Mouse (Mus musculus): ENCODE results near the gene Sox11. TPM values are rescaled to one million over a fixed set of nuclear protein-coding genes. Genes with fewer than 3 reads are reported as not detected.

Gene Sox11
- polyA plus RNA-seq, 1 experiment from 2014 or later, result 179 TPM

- no peak overlapping the region for H3K9ac ChIP-seq (ENCODE audit: low read depth, low read length)
- no peak overlapping the region for H3K27ac ChIP-seq (ENCODE audit: low read depth, low read length)
- no peak overlapping the region for H3K4me3 ChIP-seq (ENCODE audit: low read length)
- no peaks in the 10 kb centered on the region for H3K27me3 ChIP-seq (replicated peaks; ENCODE audit: control insufficient read depth, insufficient read depth, low read length)
- no peaks in the 10 kb centered on the region for H3K9me3 ChIP-seq (ENCODE audit: control insufficient read depth, low read length)
- 18% methylated on average over 9 of the region's 9 CpGs for WGBS
- 0 out of 2 replicates have a peak, but pooled peaks have one; percentile 24 for ATAC-seq
- 0 out of 2 replicates have a peak overlapping the region, but pooled peaks have one; percentile 5 for H3K4me2 ChIP-seq (ENCODE audit: low read length)
- peaks cover 4% of the 10 kb centered on the region for H3K4me1 ChIP-seq (ENCODE audit: control insufficient read depth, insufficient read depth, low read depth, low read length)
- no peaks in the 10 kb centered on the region for H3K36me3 ChIP-seq (ENCODE audit: control insufficient read depth, insufficient read depth, low read length)
Observed at GRCm38 (mm10) chr12:27311854-27312466, 30.4 kb downstream of the Sox11 start.

GRCm38 (mm10) chr12:27311316-27311832 is 31.0 kb downstream of the Sox11 start:
- H3K36me3 ChIP-seq (ENCODE audit: control insufficient read depth, insufficient read depth, low read length), result no peaks in the 10 kb centered on the region
- H3K4me1 ChIP-seq (ENCODE audit: control insufficient read depth, insufficient read depth, low read depth, low read length), result peaks cover 4% of the 10 kb centered on the region
- no peak overlapping the region for H3K4me2 ChIP-seq (ENCODE audit: low read length)
- H3K9me3 ChIP-seq (ENCODE audit: control insufficient read depth, low read length), result no peaks in the 10 kb centered on the region
- ATAC-seq, result no peak
- H3K27me3 ChIP-seq (replicated peaks; ENCODE audit: control insufficient read depth, insufficient read depth, low read length), result no peaks in the 10 kb centered on the region
- H3K27ac ChIP-seq (ENCODE audit: low read depth, low read length), result no peak overlapping the region
- no peak overlapping the region for H3K9ac ChIP-seq (ENCODE audit: low read depth, low read length)
- whole genome bisulfite sequencing, result 36% methylated on average over 5 of the region's 5 CpGs
- no peak overlapping the region for H3K4me3 ChIP-seq (ENCODE audit: low read length)

GRCm38 (mm10) chr12:27310703-27311102 is 31.7 kb downstream of the Sox11 start:
- WGBS, result 82% methylated on average over 13 of the region's 13 CpGs
- Histone ChIP-seq H3K4me2 (ENCODE audit: low read length) (no peak overlapping the region), H3K36me3 (ENCODE audit: control insufficient read depth, insufficient read depth, low read length) (no peaks in the 10 kb centered on the region), H3K4me1 (ENCODE audit: control insufficient read depth, insufficient read depth, low read depth, low read length) (peaks cover 4% of the 10 kb centered on the region), H3K27ac (ENCODE audit: low read depth, low read length) (no peak overlapping the region), H3K4me3 (ENCODE audit: low read length) (no peak overlapping the region), H3K9ac (ENCODE audit: low read depth, low read length) (no peak overlapping the region), H3K27me3 (replicated peaks; ENCODE audit: control insufficient read depth, insufficient read depth, low read length) (no peaks in the 10 kb centered on the region), H3K9me3 (ENCODE audit: control insufficient read depth, low read length) (no peaks in the 10 kb centered on the region)
- no peak for ATAC-seq

GRCm38 (mm10) chr12:27309969-27310368 is 32.4 kb downstream of the Sox11 start:
- Histone ChIP-seq H3K27me3 (replicated peaks; ENCODE audit: control insufficient read depth, insufficient read depth, low read length) (no peaks in the 10 kb centered on the region), H3K4me3 (ENCODE audit: low read length) (no peak overlapping the region), H3K36me3 (ENCODE audit: control insufficient read depth, insufficient read depth, low read length) (no peaks in the 10 kb centered on the region), H3K9ac (ENCODE audit: low read depth, low read length) (no peak overlapping the region), H3K4me2 (ENCODE audit: low read length) (no peak overlapping the region), H3K4me1 (ENCODE audit: control insufficient read depth, insufficient read depth, low read depth, low read length) (peaks cover 4% of the 10 kb centered on the region), H3K9me3 (ENCODE audit: control insufficient read depth, low read length) (no peaks in the 10 kb centered on the region), H3K27ac (ENCODE audit: low read depth, low read length) (no peak overlapping the region)
- ATAC-seq, result no peak
- 79% methylated on average over 6 of the region's 6 CpGs for WGBS

- H3K4me3 ChIP-seq (ENCODE audit: low read length), result no peak overlapping the region
- peak; percentile 30; the same call in 1 of the 2 replicates for ATAC-seq
- 44% methylated on average over 2 of the region's 2 CpGs for WGBS
- no peak overlapping the region for H3K9ac ChIP-seq (ENCODE audit: low read depth, low read length)
- H3K36me3 ChIP-seq (ENCODE audit: control insufficient read depth, insufficient read depth, low read length), result no peaks in the 10 kb centered on the region
- no peak overlapping the region for H3K4me2 ChIP-seq (ENCODE audit: low read length)
- H3K9me3 ChIP-seq (ENCODE audit: control insufficient read depth, low read length), result no peaks in the 10 kb centered on the region
- no peak overlapping the region for H3K27ac ChIP-seq (ENCODE audit: low read depth, low read length)
- H3K27me3 ChIP-seq (replicated peaks; ENCODE audit: control insufficient read depth, insufficient read depth, low read length), result no peaks in the 10 kb centered on the region
- H3K4me1 ChIP-seq (ENCODE audit: control insufficient read depth, insufficient read depth, low read depth, low read length), result no peaks in the 10 kb centered on the region
Observed at GRCm38 (mm10) chr12:27304713-27305437, 37.5 kb downstream of the Sox11 start.

GRCm38 (mm10) chr12:27303190-27303589 is 39.2 kb downstream of the Sox11 start:
- ATAC-seq, result no peak
- no peaks in the 10 kb centered on the region for H3K9me3 ChIP-seq (ENCODE audit: control insufficient read depth, low read length)
- H3K27ac ChIP-seq (ENCODE audit: low read depth, low read length), result no peak overlapping the region
- 81% methylated on average over 6 of the region's 6 CpGs for WGBS
- H3K9ac ChIP-seq (ENCODE audit: low read depth, low read length), result no peak overlapping the region
- H3K4me2 ChIP-seq (ENCODE audit: low read length), result no peak overlapping the region
- no peak overlapping the region for H3K4me3 ChIP-seq (ENCODE audit: low read length)
- H3K4me1 ChIP-seq (ENCODE audit: control insufficient read depth, insufficient read depth, low read depth, low read length), result no peaks in the 10 kb centered on the region
- H3K27me3 ChIP-seq (replicated peaks; ENCODE audit: control insufficient read depth, insufficient read depth, low read length), result no peaks in the 10 kb centered on the region
- no peaks in the 10 kb centered on the region for H3K36me3 ChIP-seq (ENCODE audit: control insufficient read depth, insufficient read depth, low read length)

GRCm38 (mm10) chr12:27298721-27299120 is 43.7 kb downstream of the Sox11 start:
- no peaks in the 10 kb centered on the region for H3K36me3 ChIP-seq (ENCODE audit: control insufficient read depth, insufficient read depth, low read length)
- WGBS, result 69% methylated on average over 3 of the region's 3 CpGs
- ATAC-seq, result no peak
- H3K4me1 ChIP-seq (ENCODE audit: control insufficient read depth, insufficient read depth, low read depth, low read length), result peaks cover 5% of the 10 kb centered on the region; the same call in 1 of the 2 replicates
- H3K4me3 ChIP-seq (ENCODE audit: low read length), result no peak overlapping the region
- H3K27ac ChIP-seq (ENCODE audit: low read depth, low read length), result no peak overlapping the region
- no peak overlapping the region for H3K4me2 ChIP-seq (ENCODE audit: low read length)
- no peak overlapping the region for H3K9ac ChIP-seq (ENCODE audit: low read depth, low read length)
- no peaks in the 10 kb centered on the region for H3K9me3 ChIP-seq (ENCODE audit: control insufficient read depth, low read length)
- no peaks in the 10 kb centered on the region for H3K27me3 ChIP-seq (replicated peaks; ENCODE audit: control insufficient read depth, insufficient read depth, low read length)

- H3K27ac ChIP-seq (ENCODE audit: low read depth, low read length), result 0 out of 2 replicates have a peak overlapping the region, but pooled peaks have one; percentile 25
Observed at GRCm38 (mm10) chr12:27294191-27294590, 48.2 kb downstream of the Sox11 start.

GRCm38 (mm10) chr12:27293736-27294135 is 48.6 kb downstream of the Sox11 start:
- ATAC-seq, result no peak
- H3K4me2 ChIP-seq (ENCODE audit: low read length), result no peak overlapping the region
- no peaks in the 10 kb centered on the region for H3K27me3 ChIP-seq (replicated peaks; ENCODE audit: control insufficient read depth, insufficient read depth, low read length)
- H3K4me3 ChIP-seq (ENCODE audit: low read length), result no peak overlapping the region
- WGBS, result 48% methylated on average over 10 of the region's 10 CpGs
- peaks cover 5% of the 10 kb centered on the region; the same call in 1 of the 2 replicates for H3K4me1 ChIP-seq (ENCODE audit: control insufficient read depth, insufficient read depth, low read depth, low read length)
- no peak overlapping the region for H3K9ac ChIP-seq (ENCODE audit: low read depth, low read length)
- no peaks in the 10 kb centered on the region for H3K9me3 ChIP-seq (ENCODE audit: control insufficient read depth, low read length)
- H3K36me3 ChIP-seq (ENCODE audit: control insufficient read depth, insufficient read depth, low read length), result no peaks in the 10 kb centered on the region
- H3K27ac ChIP-seq (ENCODE audit: low read depth, low read length), result no peak overlapping the region

More at GRCm38 (mm10) chr12:27294191-27294590, 48.2 kb downstream of the Sox11 start:
- H3K4me2 ChIP-seq (ENCODE audit: low read length), result no peak overlapping the region
- no peaks in the 10 kb centered on the region for H3K27me3 ChIP-seq (replicated peaks; ENCODE audit: control insufficient read depth, insufficient read depth, low read length)
- no peak for ATAC-seq
- H3K9ac ChIP-seq (ENCODE audit: low read depth, low read length), result no peak overlapping the region
- H3K36me3 ChIP-seq (ENCODE audit: control insufficient read depth, insufficient read depth, low read length), result no peaks in the 10 kb centered on the region
- 40% methylated on average over 1 of the region's 1 CpGs for WGBS
- no peak overlapping the region for H3K4me3 ChIP-seq (ENCODE audit: low read length)
- peaks cover 5% of the 10 kb centered on the region; the same call in 1 of the 2 replicates for H3K4me1 ChIP-seq (ENCODE audit: control insufficient read depth, insufficient read depth, low read depth, low read length)
- no peaks in the 10 kb centered on the region for H3K9me3 ChIP-seq (ENCODE audit: control insufficient read depth, low read length)

Measured in hindbrain, embryonic 16.5 days (tissue).